Mouse (Mus musculus) retina, postnatal 1 day (tissue): ENCODE results near the gene Adar.

Experiments
- DNase-seq: peaks from one replicate; pipeline ENCODE4 v3.0.0-alpha.2; 2012

Adar gene

DNA sequence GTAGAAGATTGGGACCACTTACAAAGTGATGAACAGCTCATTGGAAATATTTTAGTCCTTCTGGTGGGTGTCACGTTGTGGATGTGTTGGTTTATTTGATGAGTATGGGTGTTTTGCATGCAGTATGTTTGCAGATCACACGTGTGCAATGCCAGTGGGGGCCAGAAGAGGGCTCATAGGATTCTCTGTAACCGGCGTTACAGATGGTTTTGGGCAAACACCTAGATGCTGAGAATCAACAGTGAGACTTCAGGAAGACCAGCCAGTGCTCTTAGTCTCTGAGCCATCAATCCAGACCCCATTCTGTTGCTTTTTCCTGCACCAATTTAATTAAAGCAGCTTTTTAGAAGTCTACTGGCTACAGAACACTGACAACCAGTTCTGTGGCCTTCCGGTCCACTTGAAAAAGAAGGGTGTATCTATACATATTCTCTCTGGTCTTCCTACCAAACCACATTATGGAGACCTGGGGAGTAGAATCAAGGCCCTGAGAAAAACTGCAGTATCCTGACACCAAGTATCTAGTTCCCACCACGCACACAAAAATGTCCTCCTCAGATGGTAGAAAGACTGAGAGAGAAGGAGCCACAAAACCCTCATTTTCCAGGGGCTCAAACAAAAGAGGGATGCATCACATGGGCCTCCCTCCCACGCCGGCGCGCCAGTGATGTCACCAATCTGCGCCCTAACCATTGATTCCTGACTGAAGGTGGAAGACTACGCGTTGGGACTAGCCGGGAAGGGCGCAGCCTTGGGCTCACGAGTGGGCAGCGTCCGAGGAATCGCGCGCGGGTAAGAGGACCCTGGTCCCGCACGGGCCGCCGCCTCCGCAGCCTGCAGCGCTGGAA lies at the start of gene Adar:
Gene Adar (plus strand): TSS at position 664 of the 848 bp plus-strand sequence.
- peak; percentile 91 for DNase-seq

DNA sequence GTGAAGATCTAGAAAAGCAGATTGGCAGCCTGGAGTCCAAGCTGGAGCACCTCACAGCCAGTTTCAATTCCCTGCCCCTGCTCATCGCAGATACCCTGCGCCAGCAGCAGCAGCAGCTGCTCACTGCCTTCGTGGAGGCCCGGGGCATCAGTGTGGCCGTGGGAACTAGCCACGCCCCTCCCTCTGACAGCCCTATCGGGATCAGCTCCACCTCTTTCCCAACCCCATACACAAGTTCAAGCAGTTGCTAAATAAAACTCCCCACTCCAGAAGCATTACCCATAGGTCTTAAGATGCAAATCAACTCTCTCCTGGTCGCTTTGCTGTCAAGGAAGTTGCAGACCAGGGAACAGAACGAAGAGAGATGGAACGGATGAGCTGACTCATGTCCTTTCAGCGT lies 47.7 kb upstream of the Adar start:
- DNase-seq = peak; percentile 37

DNA sequence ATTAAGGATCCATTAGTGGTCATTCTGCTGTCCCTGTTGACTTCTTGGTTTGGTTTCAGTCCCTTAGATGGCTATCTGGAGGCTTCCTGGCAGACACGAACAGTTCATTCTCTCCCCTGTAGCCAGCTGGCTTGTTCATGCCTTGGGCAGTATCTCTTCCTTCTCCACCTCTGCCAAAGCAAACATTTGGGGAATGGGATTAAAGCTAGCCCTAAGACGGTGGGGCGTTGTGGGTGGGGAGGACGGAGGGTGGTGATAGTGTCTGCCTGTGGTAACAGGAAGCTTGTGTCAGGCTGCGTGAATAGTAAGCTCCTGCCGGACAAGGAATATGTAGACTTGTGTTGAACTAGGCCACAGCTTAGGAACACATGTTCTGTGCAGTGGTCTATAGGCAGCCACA lies 43.5 kb upstream of the Adar start:
- no peak for DNase-seq

DNA sequence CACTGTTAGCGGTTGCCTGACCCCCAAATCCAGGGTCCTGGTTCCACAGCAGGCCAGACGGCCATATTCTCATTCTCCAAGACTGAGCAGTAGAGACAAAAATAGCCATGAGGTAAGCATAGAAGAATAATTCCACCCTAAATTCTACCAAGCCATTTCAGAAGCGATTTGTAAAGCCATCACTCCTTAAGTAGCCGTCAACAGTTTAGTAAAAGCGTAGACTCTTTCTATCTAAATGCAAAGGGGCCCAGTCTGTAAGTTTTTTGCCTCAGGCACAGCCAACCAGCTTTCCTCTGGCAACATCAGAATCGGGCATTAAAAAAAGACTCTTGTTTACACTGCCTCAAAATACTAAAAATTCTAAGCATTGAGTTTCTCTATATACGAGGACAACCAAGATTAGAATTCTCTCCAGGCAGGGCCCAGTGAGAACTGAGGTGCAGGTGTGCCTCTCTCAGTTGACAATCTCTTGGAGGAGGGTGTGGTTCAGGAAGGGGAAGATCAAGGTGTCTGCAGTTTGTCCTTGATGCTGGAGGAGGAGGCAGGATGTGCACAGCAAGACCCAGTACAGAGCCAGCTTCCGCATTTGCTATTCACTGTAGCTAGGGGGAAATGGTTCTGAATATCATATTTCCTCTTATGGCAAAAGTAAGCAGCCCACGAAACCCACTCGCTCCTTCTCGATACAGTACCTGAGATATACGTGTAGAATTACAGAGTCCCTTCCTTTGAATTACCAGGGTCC lies 42.1 kb upstream of the Adar start:
- no peak for DNase-seq

DNA sequence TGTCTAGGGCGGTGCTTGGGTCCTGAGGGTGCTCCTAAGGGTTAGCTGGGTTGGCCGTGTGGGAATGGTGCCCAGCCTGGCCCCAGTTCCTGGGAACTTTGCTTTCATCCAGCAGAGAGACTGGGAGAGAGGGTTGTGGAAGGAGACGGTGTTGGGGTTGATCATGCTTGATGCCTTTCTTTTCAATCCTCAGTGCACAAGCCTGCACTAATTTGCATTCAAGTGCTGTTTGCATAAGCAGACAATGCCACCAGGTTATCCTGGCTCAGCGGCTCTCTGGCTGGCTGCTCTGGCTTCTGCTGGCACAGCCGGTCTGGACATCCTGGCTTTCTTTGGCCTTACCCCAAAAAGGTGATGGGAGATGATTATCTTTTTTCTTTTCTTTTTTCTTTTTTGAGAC lies 37.2 kb upstream of the Adar start:
- DNase-seq = no peak

DNA sequence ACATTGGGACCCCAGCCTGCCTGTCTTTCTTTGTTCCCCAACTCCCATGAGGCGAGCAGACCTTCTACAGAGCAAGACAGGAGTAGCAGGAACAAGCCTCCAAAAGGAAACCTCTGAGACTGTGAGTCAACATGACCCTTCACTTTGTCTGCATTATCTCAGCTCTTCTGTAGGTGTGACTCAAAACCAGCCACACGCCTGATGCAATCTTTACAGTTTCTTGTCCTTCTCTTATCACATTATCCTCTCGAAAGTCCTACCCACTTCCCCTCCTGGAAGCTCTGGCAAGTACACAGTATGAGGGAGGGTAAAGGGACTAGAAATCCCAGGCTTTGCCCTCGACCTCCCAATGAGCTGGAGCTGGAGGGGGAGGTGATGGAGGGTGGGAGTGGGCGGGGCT lies 28.8 kb upstream of the Adar start:
- no peak for DNase-seq

DNA sequence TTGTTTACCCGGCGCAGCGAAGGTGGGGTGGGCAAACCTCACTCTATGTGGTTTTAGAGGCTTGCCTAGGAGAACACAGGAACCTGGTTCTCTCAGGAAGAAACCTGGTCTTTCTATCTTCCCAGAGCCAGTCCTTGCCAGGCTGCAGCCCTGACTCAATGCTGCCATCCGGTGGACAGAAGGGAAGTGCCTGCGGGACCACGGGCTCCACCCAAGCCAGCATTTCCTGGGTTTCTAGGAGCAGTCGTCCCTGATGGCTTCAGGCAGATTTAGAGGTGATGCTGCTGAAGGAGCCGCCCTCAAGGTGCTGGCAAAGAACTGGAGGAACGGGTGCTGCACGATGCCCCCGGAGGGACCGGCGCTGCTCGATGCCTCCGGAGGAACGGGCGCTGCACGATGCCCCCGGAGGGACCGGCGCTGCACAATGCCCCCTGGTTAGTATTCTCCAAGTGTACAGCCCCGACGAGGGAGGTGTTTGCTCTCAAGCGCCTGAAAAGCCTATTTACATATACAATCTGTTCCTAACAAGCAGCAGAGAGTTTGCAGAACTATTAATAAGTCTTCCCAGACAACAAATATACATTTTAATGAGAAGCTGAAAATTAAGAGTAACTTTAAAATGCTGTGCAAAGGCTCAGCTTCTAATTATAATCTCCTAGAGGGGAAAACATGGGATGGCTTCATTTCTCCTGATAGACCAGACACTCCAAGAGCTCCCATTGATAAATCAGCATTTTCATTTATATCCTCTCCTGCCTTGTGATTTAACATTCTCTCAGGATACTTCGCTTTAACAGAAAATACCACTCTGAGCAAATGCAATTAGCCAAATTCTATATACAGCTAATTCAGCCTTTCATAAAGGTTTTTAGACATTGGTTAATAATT lies 25.9 kb upstream of the Adar start:
- peak; percentile 85 for DNase-seq

DNA sequence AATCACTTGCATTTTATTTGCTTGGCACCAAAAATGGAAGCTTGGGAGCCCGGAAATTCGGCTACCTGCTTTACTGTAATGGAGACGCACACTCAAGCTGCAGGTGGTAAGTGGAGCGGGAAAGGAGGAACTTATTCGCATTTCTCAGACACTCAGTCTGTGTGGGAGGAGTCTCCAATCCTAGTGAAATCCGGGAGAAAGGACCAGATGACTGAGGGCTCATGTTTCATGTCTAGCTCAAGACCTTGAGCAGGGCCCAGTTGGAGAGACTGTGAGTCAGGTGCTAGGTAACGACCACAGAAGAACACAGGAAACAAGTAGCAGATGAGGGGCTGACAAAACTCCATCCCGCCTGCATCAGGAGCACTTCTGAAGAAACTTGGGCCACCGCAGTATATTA lies 23.0 kb upstream of the Adar start:
- no peak for DNase-seq

DNA sequence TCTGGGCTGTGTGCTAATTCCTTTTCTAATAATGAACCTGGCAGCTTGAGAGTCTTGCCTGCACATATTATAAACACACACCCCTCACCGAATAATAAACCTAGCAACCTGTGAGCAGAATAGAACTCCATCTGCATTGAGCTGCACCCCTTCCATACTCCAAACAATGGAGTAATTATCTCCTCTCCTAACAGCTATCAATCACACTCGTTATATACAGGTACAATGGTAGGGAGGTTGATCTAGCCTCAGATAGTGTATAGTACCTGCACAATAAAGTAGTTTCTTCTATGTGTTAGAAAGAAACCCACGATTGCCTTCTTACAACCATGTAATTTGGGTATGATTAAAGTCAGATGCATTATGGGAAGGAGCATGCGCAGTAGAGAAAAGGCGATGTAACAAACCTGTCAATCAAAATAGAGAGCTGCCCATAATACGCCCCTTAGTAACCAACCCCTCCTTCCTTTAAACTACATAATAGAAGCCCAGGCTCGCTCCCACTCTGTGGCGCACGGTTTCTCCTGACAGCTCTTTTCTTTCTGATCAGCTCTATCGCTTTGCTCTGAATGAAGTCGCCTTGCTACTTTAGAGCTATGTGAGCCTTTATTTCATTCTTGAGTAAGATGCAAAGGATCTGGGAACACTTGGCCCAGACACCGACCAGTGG lies 18.5 kb upstream of the Adar start:
- no peak for DNase-seq

DNA sequence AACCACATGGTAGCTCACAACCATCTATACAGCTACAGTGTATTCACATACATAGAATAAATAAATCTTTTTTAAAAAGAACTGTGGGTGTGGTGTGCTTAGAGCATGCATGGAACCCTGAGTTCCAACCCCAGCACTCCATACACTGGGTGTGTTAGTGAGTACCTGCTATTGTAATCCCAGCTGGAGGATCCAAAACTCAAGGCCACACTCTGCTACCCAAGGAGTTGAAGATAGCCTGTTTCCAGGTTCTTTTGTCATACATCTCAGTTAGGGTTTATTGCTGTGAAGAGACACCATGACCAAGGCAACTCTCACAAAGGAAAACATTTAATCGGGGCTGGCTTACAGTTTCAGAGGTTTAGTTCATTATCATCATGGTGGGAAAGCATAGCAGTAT lies 15.9 kb upstream of the Adar start:
- no peak for DNase-seq

DNA sequence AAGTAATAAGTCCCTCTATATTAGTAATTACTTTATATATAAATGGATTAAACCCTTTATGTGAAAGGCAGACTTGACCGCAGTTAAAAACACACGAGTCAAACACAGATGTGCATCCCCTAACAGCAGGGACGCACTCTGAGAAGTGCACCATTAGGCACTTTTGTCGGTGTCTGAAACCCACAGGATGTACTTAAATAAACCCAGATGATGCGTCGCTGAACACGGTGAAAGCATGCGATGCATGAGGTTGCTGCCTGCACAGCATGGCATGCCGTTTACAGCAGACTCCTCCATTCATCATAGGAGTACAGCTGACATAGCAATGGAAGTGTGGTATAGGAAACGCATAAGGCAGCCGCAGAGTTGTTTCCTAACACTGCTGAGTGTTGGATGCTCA lies 14.4 kb upstream of the Adar start:
- no peak for DNase-seq

DNA sequence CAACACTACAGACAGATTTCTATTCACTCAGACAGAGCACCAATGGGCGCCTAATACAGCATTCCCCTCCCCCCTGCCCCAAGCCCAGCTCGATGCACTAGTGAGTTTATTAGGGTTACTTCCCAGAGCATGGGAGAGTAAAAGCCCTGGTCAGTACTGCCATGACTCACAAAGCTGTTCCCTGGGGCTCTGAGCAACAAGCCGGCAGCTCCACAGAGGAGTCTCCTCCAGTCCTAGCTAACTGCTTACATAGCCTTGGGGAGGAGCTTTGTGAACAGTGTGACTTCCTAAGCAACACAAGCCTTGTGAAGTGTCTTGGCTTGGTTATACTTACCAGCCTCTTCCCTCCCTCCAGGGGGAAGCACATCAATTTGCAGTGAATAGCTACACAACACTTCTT lies 11.2 kb upstream of the Adar start:
- DNase-seq = no peak

DNA sequence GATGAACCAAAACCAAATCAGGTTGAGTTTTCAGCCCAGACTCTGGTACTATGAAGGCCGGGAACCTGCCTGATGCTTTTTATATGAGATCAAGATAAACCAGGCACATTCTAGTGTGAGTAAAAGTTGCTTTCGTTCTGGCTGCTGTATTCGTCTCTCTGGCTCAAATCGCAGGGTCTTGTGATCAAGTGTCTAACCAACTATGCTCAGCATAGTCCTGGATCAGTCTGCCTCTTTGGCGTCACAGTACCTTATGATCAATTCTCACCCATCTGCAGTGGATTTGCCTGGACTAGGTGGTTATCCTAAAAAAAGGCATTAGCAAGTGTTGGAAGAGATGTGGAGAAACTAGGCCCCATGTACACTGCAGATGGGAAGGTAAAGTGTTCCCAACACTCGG lies 10.8 kb upstream of the Adar start:
- DNase-seq = no peak

DNA sequence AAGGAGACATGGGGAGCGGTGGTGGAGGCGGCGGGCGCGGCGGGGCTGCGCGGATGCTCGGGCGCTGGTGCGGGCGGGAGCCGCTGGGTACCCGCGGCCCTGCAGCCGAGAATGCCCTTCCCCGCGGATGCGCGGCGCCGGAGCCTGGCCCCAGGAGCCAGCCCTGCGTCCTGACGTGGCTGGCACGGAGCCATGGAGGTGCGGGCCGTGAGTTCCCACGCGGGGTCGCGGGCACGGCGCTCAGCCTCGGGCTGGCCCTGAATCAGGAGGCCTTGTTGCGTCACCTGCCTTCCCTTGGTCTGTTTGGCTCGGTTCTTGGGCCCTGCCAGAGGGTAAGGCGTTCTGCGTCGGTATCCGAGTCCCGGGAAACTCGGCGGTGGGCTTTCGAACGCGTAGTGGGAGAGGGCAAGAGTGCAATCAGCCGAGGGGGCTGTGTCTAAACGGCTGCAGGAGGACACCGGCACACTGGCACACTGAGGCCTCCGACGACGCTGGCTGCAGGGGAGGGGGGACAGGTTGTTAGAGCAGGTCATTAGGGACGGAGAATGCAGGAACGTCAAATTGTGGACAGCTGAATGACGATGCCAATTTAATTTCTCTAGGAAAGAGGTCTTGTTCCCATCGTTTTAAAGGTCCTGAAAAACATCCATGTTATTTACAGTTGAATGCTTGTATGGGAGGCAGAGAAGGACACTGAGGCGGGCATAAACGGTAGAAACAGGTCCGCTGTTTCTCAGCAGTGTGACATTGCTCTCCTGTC lies 565 bp downstream of the Adar start:
- peak; percentile 71 for DNase-seq

DNA sequence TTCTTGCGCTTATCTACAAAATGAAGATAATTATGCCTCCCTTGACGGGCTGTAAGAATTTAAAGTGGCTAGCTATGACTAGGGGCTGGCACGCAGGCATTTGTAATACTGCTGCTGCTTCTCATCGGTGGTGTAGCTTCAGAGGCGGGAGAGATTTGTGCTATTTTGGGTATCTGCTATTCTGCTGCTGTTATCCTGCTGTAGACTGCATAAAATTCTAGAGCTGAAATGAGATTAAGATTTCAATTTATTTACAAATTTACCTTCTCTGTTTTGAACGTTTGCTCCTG lies 1.1 kb downstream of the Adar start:
- DNase-seq = no peak

DNA sequence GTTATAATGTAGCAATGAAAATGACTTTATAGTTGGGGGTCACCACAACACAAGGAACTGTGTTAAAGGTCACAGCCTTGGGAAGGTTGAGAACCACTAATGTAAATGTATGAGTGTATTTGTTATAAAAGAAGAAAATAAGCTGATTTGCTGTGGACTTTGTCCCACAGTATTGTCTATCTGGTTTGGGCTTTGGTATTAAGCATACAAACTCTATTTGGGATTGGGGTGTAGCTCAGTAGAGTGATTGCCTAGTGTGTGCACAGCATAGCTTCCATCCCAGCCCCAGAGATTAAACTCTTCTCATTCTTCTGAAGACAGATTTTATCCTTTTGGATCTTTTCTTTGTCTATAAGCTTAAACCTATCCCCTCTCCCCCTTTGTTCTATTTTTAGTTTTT lies 7.2 kb downstream of the Adar start:
- DNase-seq = no peak

DNA sequence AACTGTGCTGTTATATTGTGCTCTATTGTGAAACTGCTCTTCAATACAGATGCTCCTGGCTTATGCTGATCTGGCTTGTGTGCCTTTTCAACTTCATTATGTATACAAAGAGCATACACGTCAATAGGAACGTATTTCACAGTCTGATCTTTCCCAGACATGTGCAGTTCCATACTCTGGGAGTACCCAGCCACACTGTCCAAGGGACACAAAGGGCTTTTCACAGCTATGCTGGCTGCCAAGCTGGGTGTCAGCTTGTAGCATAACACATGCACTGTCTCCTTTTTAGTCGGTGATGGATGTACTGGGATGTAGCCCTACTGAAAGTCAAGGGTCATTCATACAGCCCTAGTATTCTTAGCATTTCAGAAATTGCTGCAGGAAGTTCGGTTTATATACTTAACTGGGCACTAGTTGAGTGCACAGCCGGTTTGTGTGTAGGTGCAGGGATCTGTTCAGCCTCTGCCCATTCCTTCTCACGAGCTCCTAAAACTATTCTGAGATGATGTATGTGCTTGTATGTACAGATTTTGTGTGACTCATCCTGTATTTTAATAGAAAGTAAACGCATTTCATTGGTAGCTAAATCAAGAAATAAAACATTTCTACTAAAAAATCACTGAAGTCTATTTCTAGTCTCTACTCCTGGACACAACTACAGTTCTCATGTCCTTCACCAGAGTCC lies 8.7 kb downstream of the Adar start:
- DNase-seq = no peak

DNA sequence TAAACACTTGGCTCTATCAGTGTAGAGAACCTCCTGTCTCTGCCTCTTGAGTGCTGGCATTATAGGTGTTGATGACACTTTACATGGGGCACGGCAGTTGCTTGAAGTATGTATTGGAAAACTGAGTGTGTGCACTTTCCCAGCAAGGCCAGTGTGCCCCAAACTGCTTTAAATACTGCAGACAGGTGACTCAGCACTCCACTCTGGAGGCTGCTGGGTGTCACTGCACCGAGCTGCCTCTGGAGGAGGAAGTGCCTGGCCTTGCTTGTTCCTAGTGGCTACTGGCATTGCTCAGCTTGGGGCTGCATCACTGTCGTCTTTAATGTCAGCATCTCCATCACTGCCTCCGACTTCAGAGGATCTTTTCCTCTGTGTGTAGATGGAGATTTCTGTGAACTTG lies 12.2 kb downstream of the Adar start:
- peak; percentile 45 for DNase-seq

DNA sequence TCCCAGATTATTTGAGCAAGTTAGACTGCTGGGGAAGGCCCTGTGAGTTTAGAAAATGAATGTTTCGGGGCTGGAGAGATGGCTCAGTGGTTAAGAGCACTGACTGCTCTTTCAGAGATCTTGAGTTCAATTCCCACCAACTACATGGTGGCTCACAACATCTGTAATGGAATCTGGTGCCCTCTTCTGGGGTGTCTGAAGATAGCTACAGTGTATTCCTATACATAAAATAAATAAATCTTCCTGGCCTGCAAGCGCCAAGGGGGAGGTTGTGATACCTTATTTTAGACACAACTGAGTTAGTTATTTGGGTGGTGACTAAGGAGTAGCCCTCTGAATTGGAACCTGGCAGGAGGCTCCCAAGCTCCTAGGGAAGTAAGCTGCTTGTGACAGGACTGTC lies 14.0 kb downstream of the Adar start:
- no peak for DNase-seq

DNA sequence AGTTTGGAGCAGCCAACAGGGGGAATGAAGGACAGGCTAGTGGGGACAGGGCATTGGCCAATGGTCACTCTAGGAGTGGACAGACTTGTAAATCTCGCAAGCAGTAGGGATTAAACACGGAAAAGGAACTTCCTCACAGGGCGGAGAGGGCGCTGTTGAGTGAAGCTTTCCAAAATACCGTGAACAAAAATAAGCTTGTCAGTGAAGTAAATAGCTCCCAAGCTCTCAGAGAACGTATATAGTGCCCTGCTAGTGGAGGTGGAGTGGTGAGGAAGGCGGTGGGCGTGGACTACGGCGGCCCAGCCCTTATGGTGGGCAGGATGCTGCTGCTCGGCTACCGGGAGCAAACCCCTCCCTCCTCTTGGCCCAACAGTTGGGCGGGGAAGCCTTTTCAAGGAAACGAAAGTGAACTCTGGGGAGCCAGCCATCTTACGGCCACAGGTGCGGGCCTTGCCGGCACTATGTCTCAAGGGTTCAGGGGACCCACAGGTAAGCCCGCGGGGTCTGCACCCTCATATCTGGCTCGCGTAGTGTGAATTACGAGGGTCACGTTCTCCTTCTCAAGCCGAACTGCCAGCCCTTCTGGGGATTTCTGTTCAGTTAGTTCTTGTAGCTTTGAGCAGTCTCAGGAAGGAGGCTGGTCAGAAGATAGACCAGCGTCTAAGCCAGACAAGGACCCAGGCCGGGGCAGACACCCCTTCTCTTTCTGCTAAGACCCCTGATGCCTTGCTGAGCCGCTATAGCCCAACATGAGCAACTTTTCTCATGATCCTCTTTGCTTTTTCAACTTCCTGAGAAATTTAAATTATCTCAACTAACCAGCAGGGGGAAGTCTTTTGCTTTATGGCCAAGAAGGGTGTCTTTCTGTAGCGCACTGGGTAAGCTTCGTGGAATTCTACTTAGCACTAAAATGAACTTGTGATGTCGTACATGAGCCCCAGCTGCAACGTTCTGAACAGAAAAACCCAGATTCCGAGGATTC lies 15.8 kb downstream of the Adar start:
- DNase-seq = peak; percentile 79
